Mouse (Mus musculus): ENCODE measurements around the gene Pou6f1.
"Not testable (repeated sequence)": the region's sequence is repeated elsewhere in the genome, so short reads cannot be mapped to it uniquely, and the experiment has no call there.

The Pou6f1 gene

DNA sequence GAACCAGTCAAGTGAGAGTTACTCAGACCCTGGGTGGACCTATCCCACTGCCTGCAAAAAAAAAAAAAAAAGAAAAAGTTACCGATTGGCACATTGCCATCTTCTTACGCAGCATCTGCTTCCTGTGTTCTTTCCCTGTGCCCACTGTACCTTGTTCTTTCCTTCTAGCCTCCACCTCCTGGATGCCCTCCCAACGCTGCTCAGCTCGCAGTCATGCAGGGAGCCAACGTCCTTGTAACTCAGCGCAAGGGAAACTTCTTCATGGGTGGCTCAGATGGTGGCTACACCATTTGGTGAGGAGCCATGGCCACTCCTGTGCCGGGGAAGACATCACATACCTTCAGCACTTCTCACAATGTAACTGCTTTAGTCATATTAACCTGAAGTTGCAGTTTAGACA lies 19.4 kb upstream of the Pou6f1 start:
- DNase-seq (ENCODE audit: low read depth, low spot score) = no peak

DNA sequence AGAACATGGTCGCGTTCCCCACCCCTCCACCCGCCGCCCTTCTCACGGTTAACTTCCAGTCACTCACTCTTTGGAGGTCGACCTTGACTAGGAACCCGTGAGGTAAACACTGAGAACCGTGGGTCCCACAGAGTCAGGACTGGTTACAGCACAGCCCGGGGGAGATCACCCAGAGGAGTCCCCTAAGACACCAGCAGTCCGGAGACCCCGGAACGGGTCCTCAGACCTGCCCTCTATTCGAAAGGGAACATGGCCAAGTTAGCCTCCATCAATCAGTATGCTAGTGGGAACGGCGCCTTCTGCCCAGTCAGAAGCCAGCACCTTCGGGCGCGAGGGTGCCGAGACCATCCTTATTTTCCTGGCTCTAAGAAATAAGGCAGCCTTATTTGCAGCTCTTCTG lies 16.4 kb upstream of the Pou6f1 start:
- DNase-seq (ENCODE audit: low read depth, low spot score) = no peak

DNA sequence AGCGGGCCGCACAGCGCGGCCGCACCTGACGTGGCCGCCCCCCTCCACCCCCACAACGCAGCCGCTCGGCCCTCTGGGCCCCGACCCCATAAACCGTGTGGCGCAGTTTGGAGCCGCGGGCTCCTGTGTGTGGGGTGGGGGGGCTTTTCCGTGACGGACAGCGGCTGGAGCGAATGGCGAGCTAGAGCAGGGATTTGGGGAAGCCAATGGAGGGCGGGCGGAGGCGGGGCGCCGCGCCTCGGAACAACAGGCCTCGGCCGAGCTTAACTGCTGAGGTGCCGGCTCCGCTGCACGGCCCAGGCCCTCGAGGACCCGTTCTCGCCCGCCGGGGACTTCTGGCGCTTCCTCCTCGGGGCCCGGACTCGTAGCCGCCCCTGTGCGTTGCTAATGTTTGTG lies 16.0 kb upstream of the Pou6f1 start:
- peak; percentile 91 for DNase-seq (ENCODE audit: low read depth, low spot score)

DNA sequence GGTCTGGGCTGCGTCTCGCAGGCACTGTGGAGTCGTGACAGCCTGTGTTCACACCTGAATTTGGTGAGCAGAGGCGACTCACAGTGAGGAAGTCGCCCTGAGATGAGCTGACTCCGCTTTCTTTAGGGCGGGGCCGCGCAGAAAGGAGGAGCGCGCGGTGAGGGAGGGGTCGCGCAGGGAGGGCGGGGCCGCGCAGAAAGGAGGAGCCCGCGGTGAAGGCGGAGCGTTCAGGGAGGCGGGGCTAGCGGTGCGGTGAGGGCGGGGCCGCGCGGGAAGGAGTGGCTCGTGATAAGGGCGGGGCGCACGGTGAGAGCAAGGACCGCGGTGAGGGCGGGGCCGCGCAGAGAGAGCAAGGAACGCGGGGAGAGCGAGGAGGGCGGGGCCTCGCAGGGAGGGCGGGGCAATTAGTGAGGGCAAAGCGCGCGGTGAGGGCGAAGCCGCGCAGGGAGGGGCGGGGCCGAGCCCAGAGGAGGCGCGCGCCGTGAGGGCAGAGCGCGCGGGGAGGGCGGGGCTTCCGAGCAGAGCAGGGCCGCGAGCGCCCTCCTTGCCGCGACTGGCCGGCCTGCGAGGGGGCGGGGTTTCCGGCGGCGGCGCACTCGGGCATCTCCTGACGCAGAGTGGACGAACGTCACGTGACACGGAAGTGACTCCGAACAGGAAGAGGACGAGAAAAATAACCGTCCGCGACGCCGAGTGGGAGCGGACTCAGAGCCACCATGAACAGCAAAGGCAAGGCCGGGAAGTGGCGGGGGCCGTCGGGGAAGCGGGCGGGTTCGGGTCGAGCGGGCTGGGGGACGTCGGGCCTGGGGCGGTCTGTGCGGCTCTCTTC lies 15.4 kb upstream of the Pou6f1 start, which contains the start of gene Dazap2:
Gene Dazap2, plus strand, starts transcription at position 354 of the 829 bp plus-strand sequence.
- peak; percentile 97 for DNase-seq (ENCODE audit: low read depth, low spot score)

DNA sequence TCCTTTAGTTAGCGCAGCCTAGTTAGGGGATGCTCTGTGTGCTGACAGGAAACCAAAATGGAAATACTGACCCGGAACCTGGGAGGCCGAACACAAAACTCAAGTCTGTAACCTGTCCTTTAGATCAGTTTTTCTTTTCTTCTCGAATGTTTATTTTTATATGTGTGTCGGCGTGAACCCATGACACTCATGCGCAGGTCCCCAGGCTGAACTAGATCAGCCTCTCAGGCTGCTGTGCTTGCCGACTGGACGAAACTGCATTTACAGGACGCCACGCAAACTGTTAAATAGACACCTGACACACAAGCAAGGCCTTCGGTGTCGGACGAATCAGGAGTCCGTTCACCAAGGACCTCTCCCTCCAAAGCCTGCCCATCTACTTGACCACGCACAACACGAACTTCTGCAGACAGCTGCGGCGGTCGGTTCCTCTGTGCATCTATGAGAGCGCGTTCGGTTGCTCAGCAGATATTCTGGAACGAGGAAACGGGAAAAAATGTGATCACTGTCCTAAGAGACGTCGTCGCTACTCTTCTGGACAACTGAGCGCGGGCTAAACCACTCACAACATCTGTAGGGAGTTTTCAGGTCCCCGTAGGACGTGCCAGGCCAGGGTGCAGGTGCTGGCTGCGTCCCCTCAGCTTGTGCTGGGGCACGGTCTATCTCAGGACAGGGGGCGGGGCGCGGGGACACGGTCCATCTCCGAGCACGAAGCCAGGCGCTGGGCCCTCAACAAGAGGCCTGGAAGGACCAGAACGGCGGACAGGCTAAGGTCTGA lies 14.6 kb upstream of the Pou6f1 start:
- no peak for DNase-seq (ENCODE audit: low read depth, low spot score)

DNA sequence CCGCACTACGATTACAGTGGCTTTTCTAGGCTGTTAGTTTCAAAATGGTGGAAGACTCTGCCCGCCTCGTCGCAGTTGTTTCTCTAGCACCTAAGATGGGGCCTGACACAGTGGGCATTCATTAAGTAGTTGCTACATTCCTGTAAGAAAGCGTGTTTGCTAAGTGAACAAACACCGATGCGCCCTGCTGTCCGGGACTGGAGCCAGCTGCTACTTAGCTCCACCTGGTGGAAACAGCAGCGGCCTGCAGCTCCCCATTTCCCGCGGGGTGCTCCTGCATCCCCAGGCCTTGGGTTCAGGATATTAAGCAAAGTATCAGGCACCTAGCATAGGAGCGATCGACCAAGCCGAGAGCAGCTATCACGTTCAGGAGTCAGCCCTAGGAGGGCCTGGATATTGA lies 13.8 kb upstream of the Pou6f1 start:
- DNase-seq (ENCODE audit: low read depth, low spot score) = peak; percentile 77

DNA sequence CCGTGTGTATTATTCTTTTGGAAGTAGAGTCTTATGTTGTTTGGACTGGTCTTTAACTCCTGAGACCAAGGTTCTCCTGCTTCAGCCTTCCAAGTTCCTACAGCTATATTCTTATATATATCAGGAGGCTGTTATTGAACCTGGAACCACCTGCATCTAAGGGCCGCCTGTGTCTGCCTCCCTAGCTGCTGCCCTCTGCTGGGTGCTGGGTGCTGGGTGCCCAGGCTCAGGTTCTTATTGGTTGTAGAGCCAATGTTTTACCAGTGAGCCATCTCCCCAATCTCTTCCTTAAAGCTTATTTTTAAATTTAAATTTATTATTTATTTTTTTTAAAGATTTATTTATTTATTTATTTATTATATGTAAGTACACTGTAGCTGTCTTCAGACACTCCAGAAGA lies 12.6 kb upstream of the Pou6f1 start:
- no peak for DNase-seq (ENCODE audit: low read depth, low spot score)

DNA sequence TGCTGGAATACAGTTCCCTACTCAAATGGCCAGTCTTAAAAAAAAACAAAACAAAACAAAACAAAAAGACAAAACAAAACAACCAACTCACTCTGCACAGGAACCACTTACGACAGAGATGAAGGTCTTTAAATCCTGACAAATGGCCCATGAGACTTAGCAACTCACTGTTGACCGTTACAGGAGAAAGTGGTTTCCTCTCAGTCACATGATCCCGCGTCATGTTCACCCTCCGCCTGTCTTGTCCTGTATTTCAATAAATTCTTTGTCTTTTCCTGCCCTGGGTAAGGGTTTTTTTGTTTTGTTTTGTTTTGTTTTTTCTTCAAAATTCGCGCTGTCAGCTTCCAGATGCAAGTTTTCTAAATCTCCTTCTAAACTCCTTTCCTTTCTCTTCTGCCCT lies 12.2 kb upstream of the Pou6f1 start:
- no peak for DNase-seq (ENCODE audit: low read depth, low spot score)

DNA sequence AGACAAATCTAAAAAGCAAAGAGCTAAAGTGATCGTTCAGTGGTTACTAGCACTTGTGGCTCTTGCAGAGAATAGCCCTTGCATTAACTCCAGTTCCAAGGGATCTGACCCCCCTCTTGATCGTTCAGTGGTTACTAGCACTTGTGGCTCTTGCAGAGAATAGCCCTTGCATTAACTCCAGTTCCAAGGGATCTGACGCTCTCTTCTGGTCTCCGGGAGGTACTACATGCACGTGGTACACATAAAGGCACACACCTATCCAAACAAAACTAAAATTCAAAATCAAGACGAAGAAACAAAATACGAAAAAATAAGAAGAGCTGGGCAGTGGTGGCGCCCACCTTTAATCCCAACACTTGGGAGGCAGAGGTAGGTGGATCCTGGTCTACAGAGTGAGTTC lies 6.9 kb upstream of the Pou6f1 start:
- DNase-seq (ENCODE audit: low read depth, low spot score) = not testable (repeated sequence)

DNA sequence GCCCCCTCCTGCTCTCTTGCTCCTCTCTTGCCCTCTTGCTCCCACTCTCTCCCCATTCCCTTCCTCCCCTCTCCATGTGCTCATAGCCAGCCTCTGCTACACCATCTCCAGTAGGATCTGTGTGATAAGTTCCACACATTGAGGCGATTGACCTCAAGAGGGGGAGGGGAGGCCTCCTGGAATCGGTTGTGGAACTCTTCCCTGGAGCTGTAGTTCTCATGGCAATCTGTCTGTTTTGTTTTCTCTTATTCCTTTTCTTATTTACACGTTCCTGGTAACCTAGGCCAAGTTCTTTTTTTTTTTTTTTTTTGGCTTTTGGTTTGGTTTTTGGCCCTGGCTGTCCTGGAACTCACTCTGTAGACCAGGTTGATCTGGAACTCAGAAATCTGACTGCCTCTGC lies 1.9 kb upstream of the Pou6f1 start:
- no peak for DNase-seq (ENCODE audit: low read depth, low spot score)

DNA sequence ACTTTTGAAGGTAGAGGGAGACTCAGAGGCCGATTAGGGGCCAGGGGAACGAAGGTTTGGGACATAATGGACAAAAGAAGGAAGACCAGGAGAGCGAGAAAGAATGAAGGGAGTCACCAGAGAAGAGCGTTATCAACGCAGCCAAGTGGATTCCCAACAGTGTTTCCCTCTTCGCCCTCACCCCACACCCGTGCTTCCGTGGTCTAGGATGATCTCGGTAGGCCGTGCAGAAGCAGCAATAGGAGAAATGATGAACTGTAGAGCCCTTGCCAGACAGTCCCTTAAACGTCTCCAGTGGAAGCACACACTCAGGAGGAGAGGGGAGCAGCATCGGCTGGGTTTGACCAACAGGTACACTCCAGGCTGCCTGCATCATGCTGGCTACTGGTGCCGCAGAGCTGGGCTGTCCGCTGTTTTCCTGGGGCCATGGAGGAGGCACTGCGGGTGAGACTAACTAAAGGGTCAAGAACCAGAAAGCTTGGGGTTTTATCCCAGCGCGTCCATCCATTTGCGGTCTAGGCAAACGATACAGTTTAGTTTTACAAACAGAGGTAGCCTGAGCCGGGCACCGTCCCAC lies 1.0 kb upstream of the Pou6f1 start:
- DNase-seq (ENCODE audit: low read depth, low spot score) = no peak

DNA sequence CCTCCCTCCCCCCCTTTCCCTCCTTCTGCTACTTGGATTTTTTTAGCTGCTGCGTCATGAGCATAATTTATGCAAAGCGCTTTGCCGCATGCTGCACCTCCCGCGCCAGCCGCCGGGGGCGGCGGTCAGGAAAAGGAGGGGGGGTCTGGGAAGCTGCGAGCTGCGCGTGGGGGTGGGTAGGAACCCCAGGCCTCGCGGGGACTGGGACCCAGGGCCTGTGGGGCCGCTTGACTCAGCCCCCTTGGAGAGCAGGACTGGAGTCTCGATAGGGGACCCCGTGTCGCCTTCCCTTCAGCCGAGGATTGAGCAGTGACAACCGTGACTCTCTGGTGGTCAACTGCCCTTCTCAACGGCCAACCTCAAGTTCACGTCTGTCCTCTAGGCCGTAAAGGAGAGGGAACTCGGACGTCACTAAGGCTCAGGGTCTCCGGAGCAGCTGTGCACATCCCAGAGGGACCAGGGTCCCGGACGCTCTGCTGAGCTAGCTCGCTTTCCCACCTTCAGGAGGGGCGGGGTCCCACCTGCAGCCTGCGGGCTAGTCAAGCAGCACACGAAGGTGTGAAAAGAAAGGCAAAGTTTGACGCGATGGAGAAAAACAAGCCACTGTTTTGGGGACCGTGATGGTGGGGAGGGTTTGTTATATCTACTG lies 387 bp upstream of the Pou6f1 start:
- DNase-seq (ENCODE audit: low read depth, low spot score) = peak; percentile 87

DNA sequence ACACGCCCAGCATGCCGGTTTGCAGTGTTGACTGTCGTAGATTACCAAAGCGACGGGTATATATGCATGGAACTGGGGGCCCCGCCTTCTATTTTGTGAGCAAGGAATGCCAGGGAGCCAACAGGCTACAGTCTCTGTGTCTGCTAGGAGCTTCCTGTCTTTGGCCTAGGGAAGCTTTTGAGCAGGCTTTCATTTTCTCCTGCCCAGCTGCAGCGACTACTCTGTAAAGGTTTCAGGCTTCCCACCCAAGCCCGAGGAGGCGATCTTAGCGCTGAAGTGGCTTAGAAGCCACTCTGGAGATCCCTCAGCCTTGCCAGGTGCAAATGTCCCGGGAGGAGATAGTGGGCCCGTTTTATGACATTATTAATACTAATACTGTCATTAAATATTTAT lies 905 bp downstream of the Pou6f1 start:
- peak; percentile 35 for DNase-seq (ENCODE audit: low read depth, low spot score)

DNA sequence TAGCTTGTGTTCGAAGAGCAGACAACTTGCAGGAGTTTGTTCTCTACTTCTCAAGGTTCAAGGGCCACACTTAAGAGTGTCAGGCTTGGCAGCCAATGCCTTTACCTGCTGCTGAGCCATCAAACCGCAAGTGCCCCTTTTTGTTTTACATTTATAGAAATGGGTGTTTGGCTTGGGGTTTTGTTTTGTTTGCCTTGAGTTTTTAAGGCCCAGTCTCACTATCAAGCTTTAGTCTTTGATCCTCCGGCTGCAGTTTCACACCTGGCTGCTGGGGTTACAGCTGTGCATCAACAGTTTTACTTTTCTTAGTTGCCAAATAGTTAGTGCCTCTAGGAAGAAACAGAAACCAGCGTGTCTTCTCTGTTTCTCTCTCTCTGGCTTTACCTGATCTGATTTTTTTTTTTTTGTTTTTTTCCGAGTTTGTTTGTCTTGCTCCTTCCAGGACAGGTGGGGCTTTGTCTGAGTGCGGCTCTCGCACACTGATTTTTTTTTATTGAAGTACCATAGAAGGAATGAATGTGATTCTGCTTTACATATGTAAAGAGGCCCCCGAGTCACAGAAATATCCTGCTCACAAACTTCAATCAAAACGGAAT lies 1.4 kb downstream of the Pou6f1 start:
- DNase-seq (ENCODE audit: low read depth, low spot score) = no peak

DNA sequence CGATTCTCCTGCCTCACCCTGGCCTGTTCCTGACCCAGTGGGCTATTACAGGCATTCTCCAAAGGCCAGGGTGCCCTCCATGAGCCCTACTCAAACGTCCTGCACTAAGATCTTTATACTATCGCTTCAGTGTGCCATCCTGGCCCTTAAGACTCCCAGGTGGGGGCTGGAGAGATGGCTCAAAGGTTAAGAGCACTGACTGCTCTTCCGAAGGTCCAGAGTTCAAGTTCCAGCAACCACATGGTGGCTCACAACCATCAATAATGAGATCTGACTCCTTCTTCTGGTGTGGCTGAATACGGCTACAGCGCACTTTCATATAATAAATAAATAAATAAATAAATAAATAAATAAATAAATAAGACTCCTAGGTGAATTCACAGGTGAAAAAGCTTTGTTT lies 7.0 kb downstream of the Pou6f1 start:
- no peak for DNase-seq (ENCODE audit: low read depth, low spot score)

DNA sequence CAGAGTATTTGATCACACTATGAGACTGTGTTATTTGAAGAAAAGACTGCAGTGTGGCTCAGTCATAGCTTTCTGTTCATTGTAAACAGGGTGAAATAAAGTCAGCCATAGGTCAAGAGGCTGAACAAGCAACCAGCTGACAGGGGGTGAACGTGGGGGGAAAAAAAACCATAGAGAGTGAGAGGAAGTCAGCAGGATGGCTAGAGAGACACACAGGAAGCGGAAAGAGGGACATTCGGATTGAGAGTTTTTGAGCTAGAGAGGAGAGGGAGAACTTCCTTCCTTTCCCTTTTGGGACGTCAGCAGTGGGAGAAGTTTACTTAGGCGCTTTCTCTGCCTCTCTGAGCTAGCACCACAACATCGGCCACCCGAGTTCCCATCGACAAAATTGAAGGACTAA lies 9.3 kb downstream of the Pou6f1 start:
- no peak for DNase-seq (ENCODE audit: low read depth, low spot score)

DNA sequence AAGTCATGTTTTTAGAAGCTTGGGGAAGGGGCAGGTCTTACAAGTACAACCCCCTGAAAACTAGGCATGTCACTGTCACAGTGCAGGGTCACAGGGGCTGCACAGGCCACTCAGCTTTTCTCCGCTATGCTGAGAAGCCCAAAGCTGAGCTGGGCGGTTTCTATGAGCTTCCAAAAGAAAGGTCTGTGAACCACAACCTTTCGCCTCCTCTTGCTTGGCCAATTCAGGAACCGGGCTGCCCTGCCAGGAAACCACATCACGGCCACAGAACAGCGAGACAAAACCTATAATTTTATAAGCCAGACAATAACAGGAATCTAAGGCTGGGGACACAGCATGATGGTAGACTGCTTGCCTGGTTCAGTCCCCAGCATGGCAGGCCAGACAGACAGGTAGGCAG lies 11.5 kb downstream of the Pou6f1 start:
- no peak for DNase-seq (ENCODE audit: low read depth, low spot score)

DNA sequence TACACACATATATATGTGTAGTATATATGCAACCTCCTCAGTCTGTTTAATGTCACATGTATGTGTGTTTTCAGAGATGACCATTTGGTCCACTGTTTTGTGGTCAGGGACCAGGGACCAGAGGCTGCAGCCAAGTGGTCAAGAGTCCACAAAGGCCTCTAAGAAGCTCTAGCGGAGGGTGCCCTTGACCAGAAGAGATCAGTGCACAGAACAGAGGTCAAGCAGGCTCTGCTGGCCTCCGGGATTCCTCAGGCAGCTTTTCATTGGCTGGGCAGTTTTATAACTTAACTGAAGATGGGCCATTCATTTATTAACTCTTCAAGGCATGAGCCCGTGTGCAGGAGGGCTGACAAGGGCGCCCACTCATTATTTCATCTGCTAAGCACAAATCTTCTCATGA lies 12.6 kb downstream of the Pou6f1 start:
- DNase-seq (ENCODE audit: low read depth, low spot score) = no peak

DNA sequence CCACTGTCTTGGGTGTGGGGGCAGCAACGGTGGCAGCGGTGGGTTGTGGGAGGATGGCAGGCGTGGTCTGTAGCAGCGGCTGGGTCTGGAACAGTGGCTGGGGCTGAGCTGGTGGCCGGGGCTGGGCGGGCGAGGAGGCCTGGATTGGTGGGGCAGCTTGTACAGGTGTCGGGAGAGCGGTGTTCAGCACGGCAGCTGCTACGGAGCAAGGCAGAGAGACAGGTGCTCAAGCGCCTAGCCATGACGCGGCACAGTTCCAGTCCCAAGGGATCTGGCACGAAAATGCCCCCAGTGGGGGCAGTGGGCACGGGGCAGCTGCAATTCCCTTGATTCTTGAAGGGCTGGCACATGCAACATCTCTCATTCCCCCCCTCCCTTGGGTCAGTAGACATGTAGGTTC lies 13.9 kb downstream of the Pou6f1 start:
- DNase-seq (ENCODE audit: low read depth, low spot score) = no peak

DNA sequence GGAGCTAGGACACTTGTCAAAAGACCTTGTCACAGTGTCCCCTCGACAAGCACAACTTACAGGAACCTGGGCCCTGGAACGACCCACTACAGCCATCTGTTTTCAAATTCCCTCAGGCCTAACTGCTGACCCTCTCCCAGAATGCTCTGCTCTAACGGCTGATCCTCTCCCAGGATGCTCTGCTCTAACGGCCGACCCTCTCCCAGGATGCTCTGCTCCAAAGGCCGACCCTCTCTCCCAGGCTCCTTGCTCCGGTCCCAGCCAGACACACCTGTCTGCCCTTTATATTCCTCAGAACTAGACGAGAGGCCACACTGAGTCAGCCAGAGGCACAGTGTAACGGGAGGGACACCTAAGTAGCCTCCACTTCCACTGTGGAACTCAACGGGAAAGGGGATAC lies 19.7 kb downstream of the Pou6f1 start:
- no peak for DNase-seq (ENCODE audit: low read depth, low spot score)

DNA sequence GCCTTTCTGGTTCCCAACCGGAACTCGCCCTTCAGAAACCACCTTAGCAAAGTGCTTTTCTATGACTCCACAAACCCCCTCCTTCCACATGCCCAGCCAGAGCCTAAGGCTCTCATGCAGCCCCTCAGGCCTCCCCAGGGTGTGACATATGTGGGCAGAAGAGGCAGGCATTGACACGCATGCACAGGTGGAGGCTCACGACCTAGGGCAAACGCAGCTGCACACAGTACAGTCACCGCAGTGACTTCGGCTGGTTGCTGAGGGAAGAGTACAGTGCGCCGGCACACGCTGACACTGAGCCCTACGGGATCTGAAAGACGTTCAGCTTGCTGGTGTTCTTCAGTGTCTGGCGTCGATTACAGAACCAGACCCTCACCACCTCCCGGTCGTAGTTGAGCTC lies 21.8 kb downstream of the Pou6f1 start:
- DNase-seq (ENCODE audit: low read depth, low spot score) = no peak

DNA sequence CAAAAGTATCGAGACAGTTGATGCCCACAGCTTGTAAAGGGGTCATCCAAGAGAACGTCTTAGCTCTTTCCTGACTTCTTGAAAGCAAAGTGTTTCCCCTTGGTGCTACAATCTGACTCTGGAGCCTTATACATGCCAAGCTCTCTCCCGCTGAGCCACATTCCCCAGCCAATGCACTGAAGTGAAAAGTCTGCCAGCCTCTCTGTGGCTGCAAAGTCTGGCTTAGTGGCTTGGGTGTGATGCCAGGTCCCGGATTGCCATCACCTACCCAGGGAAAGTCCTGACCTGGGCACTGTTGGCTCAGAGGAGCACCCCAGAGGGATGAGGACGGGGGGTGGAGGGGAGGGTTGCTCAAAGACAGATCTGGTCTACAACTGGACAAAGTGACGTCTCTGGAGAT lies 23.0 kb downstream of the Pou6f1 start:
- no peak for DNase-seq (ENCODE audit: low read depth, low spot score)

All from forelimb bud, embryonic 11.5 days (tissue).